In the genomic region with DNA sequence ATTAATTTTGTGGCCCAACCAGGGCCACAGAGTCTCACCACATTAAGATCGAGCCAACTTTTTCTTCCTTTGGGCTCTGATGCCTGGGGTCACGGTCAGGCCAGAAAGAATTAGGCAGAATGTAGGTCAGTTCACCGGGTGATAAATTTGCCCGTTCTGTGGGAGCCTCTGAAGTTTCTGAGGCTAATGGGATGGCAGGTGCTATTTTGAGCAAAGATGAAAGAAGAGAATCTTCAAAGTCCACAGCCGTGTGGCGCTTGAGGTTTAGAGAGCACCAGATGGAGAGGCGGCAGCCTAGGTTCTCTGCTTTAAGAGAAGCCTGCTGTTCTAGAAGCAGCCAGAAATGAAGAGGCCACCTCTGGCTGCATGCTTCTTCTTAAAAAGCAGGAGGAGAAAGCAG, we compare ENCODE assay signal across 13 mouse cellular contexts. TPM values are rescaled to one million over a fixed set of nuclear protein-coding genes. Genes with fewer than 3 reads are reported as not detected.
DNase-seq lines count a peak whose midpoint lies in the region; TF ChIP-seq lines count a peak whose summit lies in the region.
"Had no signal": no experiment of that assay in that cellular context is flagged by ENCODE, and none has a peak within 500 bp of the region (broad histone marks: within the 10 kb centered on the region; RNA-seq: fewer than 3 reads in every experiment).

No protein-coding gene starts in this region.

- in situ Hi-C loops in CH12.LX (cut with MboI; ENCODE audit: low pct_ligation_motif_present, low pct_unique_long_range_greater_than_20kb, low sequenced_read_pairs): no loop called here

- no peak for TF ChIP-seq RAD21 in CH12.LX (IDR thresholded peaks at IDR 0.05; ENCODE audit: low read depth, low read length)

- peak; percentile 74 to 85 for DNase-seq in adrenal gland, adult (ENCODE audit: inconsistent age in 2 of 2, low spot score in 1 of 2)
- no peak for DNase-seq in adrenal gland, postnatal 4 days (ENCODE audit: low spot score in 2 of 2)
- DNase-seq in CH12.LX (ENCODE audit: extremely low read depth): no peak
- DNase-seq in embryo, embryonic 11 days: peak; percentile 52
- DNase-seq in thymus, adult 2 months: peak; percentile 56
- DNase-seq in layer of hippocampus, postnatal 14 days (ENCODE audit: low spot score in 2 of 2): no peak
- DNase-seq in heart, adult 11 months: no peak
- DNase-seq in left cerebral cortex, adult 9 months (ENCODE audit: low spot score in 2 of 2): no peak
- DNase-seq: gastrocnemius, postnatal 25 days; lung, embryonic 14.5 days had no signal

- TF ChIP-seq CTCF in CH12.LX (conservative IDR thresholded peaks at IDR 0.05 in 1 of 2, IDR thresholded peaks at IDR 0.05 in 1 of 2; ENCODE audit: low read depth in 2 of 2, low read length in 2 of 2): no peak
- no peak for TF ChIP-seq CTCF in thymus, adult 2 months (IDR thresholded peaks at IDR 0.05; ENCODE audit: borderline replicate concordance, control insufficient read depth, extremely low read depth, insufficient read depth, low read length, poor library complexity)

- dilution Hi-C loops in CH12.LX (cut with MboI; ENCODE audit: extremely low pct_ligation_motif_present, extremely low pct_unique_long_range_greater_than_20kb, low sequenced_read_pairs): no loop called here

- WGBS in thymus, adult 2 months: 6% methylated on average over 7 of the region's 7 CpGs

- H3K4me2 ChIP-seq in CH12.LX (ENCODE audit: insufficient read depth, low read depth, poor library complexity, severe bottlenecking): peak overlapping the region; percentile 43
- H3K4me2 ChIP-seq: heart, embryonic 13.5 days; hindbrain, embryonic 12.5 days; lung, embryonic 14.5 days had no signal

- no peak overlapping the region for H3K27ac ChIP-seq in CH12.LX (ENCODE audit: insufficient read depth, low read depth)
- H3K27ac ChIP-seq in thymus, adult 2 months (ENCODE audit: control insufficient read depth, insufficient read depth, low read length): peak overlapping the region; percentile 5; the same call in 1 of the 2 replicates
- H3K27ac ChIP-seq: embryonic facial prominence, embryonic 10.5 days; heart, embryonic 13.5 days; hindbrain, embryonic 12.5 days had no signal

- no peaks in the 10 kb centered on the region for H3K36me3 ChIP-seq in CH12.LX (replicated peaks in 1 of 2; ENCODE audit: control insufficient read depth in 1 of 2, insufficient read depth in 1 of 2, low read length in 1 of 2)
- no peaks in the 10 kb centered on the region for H3K36me3 ChIP-seq in thymus, adult 2 months (ENCODE audit: control insufficient read depth, insufficient read depth, low read length)
- H3K36me3 ChIP-seq: embryonic facial prominence, embryonic 10.5 days; heart, embryonic 13.5 days; hindbrain, embryonic 12.5 days had no signal

- no peaks in the 10 kb centered on the region for H3K9me3 ChIP-seq in CH12.LX (replicated peaks; ENCODE audit: low read length)
- H3K9me3 ChIP-seq: embryonic facial prominence, embryonic 10.5 days; heart, embryonic 13.5 days; hindbrain, embryonic 12.5 days had no signal

- H3K9ac ChIP-seq in CH12.LX (ENCODE audit: insufficient read depth, low read depth): 0 out of 2 replicates have a peak overlapping the region, but pooled peaks have one; percentile 10
- H3K9ac ChIP-seq: heart, embryonic 13.5 days; hindbrain, embryonic 12.5 days; lung, embryonic 14.5 days had no signal

- no peaks in the 10 kb centered on the region for H3K27me3 ChIP-seq in CH12.LX (replicated peaks)
- H3K27me3 ChIP-seq in thymus, adult 2 months (ENCODE audit: control insufficient read depth, insufficient read depth, low read length): no peaks in the 10 kb centered on the region
- H3K27me3 ChIP-seq: heart, embryonic 13.5 days; hindbrain, embryonic 12.5 days had no signal

- TF ChIP-seq EP300 in CH12.LX (IDR thresholded peaks at IDR 0.05; ENCODE audit: low read length): no peak

- peaks cover 2 to 5% of the 10 kb centered on the region in 2 experiments; a peak in 1 of 4 replicates for H3K4me1 ChIP-seq in CH12.LX (ENCODE audit: control insufficient read depth in 1 of 2, insufficient read depth in 2 of 2)
- peaks cover 19% of the 10 kb centered on the region for H3K4me1 ChIP-seq in thymus, adult 2 months (replicated peaks; ENCODE audit: control insufficient read depth, insufficient read depth, low read length)
- H3K4me1 ChIP-seq: embryonic facial prominence, embryonic 10.5 days; hindbrain, embryonic 12.5 days had no signal

- no peaks in the 10 kb centered on the region for H3K79me2 ChIP-seq in CH12.LX (replicated peaks; ENCODE audit: control insufficient read depth, extremely low read depth, insufficient read depth, poor library complexity, severe bottlenecking)

- TF ChIP-seq POLR2A in CH12.LX (IDR thresholded peaks at IDR 0.05; ENCODE audit: low read depth, low read length): no peak
- TF ChIP-seq POLR2A in thymus, adult 2 months (IDR thresholded peaks at IDR 0.05; ENCODE audit: control insufficient read depth, extremely low read depth, insufficient read depth, low read length, poor library complexity): no peak

- no peak overlapping the region for H3K4me3 ChIP-seq in CH12.LX (replicated peaks in 1 of 3; ENCODE audit: low read depth in 2 of 3, low read length in 2 of 3, poor library complexity in 1 of 3)
- no peak overlapping the region for H3K4me3 ChIP-seq in thymus, adult 2 months (ENCODE audit: control insufficient read depth, insufficient read depth, low read length)
- H3K4me3 ChIP-seq: embryonic facial prominence, embryonic 10.5 days; heart, embryonic 13.5 days; hindbrain, embryonic 12.5 days had no signal

TF ChIP-seq in CH12.LX, 34 proteins besides CTCF, POLR2A, EP300 and RAD21:
- TF ChIP-seq IRF4 (IDR thresholded peaks at IDR 0.05; ENCODE audit: low read depth, low read length): no peak
- no peak for TF ChIP-seq CHD1 (IDR thresholded peaks at IDR 0.05; ENCODE audit: low read depth, low read length)
- TF ChIP-seq JUN (IDR thresholded peaks at IDR 0.05; ENCODE audit: insufficient read depth, low read depth, low read length): no peak
- TF ChIP-seq MAX (IDR thresholded peaks at IDR 0.05; ENCODE audit: low read length): no peak
- TF ChIP-seq USF1 (IDR thresholded peaks at IDR 0.05; ENCODE audit: low read depth, low read length): no peak
- TF ChIP-seq MYC (IDR thresholded peaks at IDR 0.05; ENCODE audit: low read depth, low read length): no peak
- TF ChIP-seq UBTF (IDR thresholded peaks at IDR 0.05; ENCODE audit: low read depth, low read length): no peak
- TF ChIP-seq MXI1 (IDR thresholded peaks at IDR 0.05; ENCODE audit: low read depth, low read length): no peak
- no peak for TF ChIP-seq ZNF384 (IDR thresholded peaks at IDR 0.05; ENCODE audit: low read depth, low read length)
- TF ChIP-seq ELF1 (IDR thresholded peaks at IDR 0.05; ENCODE audit: low read depth, low read length): no peak
- TF ChIP-seq SIN3A (IDR thresholded peaks at IDR 0.05; ENCODE audit: low read length): no peak
- no peak for TF ChIP-seq MAZ (IDR thresholded peaks at IDR 0.05; ENCODE audit: low read depth, low read length)
- TF ChIP-seq ETS1 (conservative IDR thresholded peaks at IDR 0.05; ENCODE audit: low read depth, low read length): no peak
- no peak for TF ChIP-seq BHLHE40 (IDR thresholded peaks at IDR 0.05; ENCODE audit: low read depth, low read length)
- no peak for TF ChIP-seq ZC3H11A (IDR thresholded peaks at IDR 0.05; ENCODE audit: low read depth, low read length)

RNA-seq across cellular contexts. Expression of gene Cd83, which starts 48.2 kb away (rescaled TPM):
- 1 to 10 TPM; 8.2 to 8.4 TPM for total RNA-seq in adrenal gland, postnatal 4 days (2021)
- total RNA-seq in CH12.LX (2012; rRNA removed) (103 and 129 TPM in 2 replicates), CH12.LX (2014; rRNA removed) (298 and 307 TPM in 2 replicates)
- 106 and 109 TPM in 2 replicates for polyA plus RNA-seq in CH12.LX (2012; ENCODE audit: insufficient read length, low read depth)
- 53.0 and 66.8 TPM in 2 replicates for polyA plus RNA-seq in thymus, adult 2 months (2012; rRNA removed)
- 1 to 10 TPM; 6.6 to 7.3 TPM for total RNA-seq in layer of hippocampus, postnatal 14 days (2021)

Comparison
In these comparisons a context has a peak if more than half of its experiments do, and no peak if none do; other contexts are left out.
1. DNase-seq: peak in adrenal gland, adult (2 of 2), embryo, embryonic 11 days (single experiment) and thymus, adult 2 months (single experiment); none in adrenal gland, postnatal 4 days (0 of 2), CH12.LX (single experiment), layer of hippocampus, postnatal 14 days (0 of 2), heart, adult 11 months (single experiment) and left cerebral cortex, adult 9 months (0 of 2).
2. RNA of gene Cd83, which starts 48.2 kb away (total RNA-seq): 103 to 307 TPM in CH12.LX; 8.2 to 8.4 TPM in adrenal gland, postnatal 4 days and 6.6 to 7.3 TPM in layer of hippocampus, postnatal 14 days; every median in the first group is over 10 times any median in the second.